Mouse (Mus musculus): Measurements from ENCODE around the gene Rassf7.
"Not testable (repeated sequence)": the region's sequence is repeated elsewhere in the genome, so short reads cannot be mapped to it uniquely, and the experiment has no call there.

Gene Rassf7

DNA sequence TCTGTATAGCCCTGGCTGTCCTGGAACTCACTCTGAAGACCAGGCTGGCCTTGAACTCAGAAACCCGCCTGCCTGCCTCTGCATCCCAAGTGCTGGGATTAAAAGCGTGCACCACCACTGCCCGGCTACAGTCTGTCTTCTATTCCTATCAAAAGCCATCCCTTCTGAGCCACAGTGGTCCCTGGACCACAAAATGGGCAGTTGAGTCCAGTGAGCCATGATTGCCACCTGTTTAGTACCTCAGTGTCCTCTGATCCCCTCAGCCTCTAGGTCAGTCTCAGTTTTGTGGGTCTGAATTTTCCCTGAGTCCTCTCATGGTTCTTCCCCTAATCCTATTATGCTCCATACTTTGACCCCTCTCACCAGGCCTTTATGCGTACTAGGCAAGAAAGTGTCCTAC lies 12.1 kb downstream of the Rassf7 start:
- DNase-seq, result no peak

DNA sequence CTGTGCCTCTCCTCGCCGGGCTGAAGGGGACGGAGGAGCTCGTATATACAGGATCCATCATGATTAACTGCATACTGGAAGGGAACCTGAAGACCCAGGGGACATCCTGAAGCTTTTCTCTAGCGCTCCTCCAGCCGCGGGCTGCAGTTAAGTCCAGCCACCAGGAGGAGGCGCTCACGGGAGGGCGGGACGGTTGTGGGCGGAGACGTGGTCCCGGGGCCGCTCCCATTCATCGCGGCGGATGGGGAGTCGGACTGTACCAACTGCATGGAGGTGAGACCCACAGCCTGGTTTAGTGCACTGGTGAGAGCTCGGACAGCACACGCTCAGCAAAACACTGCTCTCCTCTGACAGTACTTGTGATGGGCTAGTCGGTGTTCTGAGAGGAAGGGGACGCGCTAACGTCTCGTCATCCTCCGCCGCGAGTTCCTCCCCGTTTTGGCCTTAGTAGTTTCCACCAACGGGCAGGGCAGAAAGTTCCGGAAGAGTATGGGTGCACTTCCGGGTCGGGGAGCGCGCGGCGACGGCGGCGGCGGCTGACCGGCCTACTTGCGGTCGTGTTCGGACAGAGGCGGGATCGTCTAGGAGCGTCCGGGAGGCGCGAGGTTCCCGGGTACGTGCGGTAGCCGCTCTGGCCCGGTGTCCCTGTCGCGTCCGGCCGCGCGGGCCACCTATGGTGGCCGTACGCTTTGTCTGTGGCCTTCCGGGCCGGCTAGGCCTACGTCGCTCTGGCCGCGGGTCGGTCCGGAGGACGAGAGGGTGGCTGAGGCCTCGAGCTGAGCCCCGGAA lies 12.8 kb downstream of the Rassf7 start, which contains the start of gene Phrf1:
Phrf1 (plus strand) TSS at position 506 of the 789 bp plus-strand sequence.
- peak; percentile 96 for DNase-seq

DNA sequence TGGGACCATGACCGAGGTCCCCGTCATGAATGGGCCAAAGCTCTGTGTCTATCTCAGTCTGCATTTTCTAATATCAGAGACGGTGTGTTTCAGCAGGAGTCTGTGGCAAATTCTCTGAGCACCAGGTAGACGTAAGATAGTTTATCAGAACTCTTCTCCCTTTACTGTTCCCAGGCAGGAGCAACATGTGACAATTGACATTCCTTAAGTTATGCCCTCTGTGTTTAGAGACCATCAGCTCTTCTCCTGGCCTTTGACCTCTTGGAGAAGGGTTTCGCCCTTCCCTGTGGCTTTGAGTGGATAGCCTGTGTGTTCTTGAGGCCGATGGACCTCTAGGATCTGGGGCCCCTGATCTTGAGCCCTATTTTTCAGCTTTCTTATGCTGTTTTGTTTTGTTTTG lies 14.0 kb downstream of the Rassf7 start:
- no peak for DNase-seq

DNA sequence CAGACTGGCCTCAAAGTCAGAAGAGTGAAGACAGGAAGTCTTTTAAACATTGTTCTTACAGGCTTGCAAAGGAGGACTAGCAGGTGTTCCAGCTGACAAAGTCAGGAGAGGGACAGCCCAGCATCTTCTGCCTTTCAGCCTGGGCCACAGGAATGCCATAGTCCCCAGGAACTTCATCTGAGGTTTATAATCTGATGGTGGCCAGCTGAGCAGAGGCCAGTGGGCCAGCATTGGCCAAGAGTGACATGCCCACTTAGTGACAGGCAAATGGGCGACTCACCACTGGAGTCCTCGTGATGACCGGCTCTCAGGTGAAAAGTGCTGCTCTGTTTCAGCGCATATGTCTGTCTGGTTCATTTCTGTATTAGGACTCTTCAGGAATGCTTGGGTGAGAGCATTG lies 14.9 kb downstream of the Rassf7 start:
- DNase-seq, result no peak

DNA sequence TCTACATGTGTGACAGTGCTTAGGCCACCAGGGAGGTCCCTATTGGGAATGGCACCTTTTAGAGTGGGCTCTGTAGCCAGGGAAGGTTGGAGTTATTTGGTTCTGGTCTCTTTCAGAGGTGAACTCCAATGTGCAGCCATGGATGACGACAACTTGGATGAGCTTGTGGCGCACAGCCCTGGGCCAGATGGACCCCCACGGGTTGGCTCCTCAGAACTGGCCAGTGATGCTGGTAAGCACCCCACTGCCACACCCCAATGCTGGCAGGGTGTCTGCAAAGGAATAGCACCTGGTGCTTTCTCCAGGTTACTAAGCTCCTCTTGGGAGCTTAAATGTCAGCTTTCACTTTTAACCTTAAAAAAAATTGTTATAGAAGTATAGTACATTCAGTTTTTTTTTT lies 15.5 kb downstream of the Rassf7 start:
- DNase-seq, result no peak

DNA sequence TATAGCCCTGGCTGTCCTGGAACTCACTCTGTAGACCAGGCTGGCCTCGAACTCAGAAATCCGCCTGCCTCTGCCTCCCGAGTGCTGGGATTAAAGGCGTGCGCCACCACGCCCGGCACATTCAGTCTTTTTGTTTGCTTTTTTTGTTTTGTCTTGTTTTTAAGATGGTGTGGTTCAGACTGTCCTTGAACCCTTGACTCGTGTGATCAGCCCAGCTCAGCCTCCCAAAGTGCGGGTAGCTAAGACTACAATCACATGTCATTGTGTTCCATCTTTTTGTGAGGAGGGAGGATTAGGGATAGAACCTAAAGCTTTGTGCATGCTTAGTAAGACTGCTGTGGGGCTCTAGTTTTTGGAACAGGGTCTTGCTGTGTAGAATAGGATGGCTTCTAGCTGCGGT lies 15.9 kb downstream of the Rassf7 start:
- DNase-seq, result no peak

DNA sequence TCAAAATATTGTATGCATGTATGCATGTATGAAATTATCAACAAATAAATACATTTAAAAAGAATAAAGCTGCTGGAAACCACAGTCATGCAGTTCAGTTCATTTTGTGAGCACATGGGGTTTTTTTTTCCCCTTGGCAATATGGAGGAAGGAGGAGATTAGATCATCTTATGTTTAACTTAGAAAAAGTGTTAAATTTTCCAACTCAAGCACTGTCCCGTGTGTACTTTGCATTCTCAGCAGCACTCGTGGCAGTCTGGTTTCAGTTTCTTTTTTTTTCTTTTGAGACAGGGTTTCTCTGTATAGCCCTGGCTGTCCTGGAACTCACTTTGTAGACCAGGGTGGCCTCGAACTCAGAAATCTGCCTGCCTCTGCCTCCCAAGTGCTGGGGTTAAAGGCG lies 34.8 kb downstream of the Rassf7 start:
- DNase-seq, result not testable (repeated sequence)

DNA sequence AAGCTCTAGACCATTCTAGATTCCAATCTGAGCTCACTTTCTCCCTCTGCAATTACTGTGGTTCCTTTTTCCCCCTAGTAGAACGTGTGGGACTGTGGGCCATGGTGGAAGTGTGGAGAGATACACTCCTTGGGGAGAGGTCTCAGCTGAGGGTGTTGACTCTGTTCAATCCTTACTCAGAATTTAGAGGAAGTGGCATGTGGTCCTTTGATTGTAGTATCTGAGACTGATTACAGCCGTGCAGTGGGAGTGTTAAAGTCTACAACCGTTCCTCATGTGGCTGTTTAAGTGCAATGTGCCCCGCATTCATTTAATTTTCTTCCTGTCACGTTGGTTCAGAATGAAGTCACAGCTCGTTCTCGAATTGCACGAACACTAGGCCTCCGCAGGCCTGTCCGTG lies 40.5 kb downstream of the Rassf7 start:
- DNase-seq, result no peak

DNA sequence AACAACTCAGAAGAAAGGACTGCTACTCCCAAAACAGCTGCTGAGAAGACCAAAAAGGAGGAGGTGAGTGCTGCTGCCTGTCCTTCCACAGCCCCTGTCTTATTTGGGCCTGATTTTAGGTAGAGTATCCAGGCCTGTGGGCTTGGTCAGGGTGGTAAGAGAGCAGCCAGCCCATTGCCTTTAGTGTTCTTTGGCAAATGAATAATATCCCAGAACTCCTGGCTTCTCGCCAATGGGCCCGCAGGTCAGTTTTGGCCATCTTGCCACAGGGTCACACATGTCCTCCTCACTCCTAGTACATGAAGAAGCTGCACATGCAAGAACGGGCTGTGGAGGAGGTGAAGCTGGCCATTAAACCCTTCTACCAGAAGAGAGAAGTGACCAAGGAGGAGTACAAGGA lies 45.8 kb downstream of the Rassf7 start:
- no peak for DNase-seq

DNA sequence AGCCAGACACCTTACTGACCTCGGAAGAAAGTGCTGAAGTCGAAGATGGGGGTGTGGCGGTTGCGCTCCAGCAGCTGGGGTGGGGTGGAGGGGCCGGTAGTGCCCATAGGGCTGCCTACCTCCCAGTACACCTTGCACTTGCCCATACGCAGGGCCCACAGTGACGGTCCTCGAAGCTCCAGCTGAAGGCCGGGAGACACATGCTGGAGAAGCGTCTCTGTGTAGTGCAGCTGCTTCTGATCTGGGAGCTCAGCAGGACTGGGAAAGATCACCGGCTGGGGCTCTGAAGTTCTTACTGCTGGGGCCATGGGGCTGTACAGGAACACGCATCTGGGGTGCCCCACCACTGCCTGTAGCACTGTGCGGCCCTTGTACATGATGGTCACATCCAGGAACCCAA lies 48.0 kb downstream of the Rassf7 start:
- DNase-seq, result no peak

DNA sequence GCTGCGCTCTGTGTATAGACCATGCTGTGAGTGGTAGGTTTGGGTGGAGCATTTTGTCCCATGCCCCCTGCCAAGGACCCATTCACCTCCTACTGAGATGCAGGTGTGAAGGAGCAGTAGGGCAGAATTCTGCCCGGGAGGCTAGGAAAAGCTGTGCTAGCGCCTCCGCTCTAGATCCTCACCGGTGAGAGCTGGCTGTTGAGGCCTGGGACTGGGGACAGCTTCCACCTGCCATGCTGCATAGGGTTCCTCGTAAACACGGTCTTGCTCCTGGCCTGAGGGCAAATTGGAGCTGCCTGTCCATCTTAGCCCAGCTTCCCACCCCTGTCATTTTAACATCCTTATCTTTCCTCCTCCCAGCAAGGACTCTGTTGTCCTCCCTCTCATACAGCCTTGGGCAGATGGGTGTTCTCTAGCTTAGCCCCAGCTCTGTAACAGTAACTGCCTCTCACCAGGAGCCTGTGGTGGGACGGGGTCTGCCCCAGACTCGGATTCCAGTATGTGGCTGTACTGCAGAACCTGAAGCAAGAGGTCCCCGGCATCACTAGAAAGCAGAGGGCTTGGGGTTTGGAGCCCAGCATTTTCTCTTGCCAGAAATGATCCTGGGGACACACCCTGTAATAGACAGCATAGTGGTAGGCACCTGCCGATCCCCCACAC lies 48.5 kb downstream of the Rassf7 start:
- no peak for DNase-seq

DNA sequence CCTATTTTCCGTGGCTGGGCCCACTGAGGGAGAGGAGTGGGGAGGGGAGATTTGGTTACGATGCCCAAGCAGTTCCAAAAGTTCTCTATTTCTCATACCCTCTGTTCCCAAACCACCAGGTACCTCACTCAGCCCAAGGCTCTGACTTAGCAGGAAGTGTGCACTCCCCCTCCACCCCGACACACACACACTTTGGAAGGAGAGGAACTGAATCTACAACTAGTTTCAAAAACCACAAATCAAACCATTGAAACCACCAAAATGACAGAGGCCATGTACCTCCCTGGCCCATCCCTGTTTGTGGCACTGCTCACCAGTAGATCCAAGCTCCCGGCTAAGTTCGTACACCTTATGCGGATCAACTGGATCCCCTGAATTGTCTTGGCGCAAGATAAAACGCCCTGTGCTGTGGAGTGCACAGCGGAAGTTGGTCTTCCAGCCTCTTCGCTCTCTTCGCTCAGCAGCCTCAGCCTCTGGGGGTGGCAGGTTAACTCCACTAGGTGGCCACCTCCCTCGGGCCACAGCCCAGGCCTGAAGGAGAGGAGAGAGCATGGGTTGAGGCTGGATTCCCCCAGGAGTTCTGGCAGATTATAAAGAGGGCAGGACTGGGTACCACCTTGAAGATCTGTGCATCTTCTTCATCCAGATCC lies 49.2 kb downstream of the Rassf7 start:
- no peak for DNase-seq

DNA sequence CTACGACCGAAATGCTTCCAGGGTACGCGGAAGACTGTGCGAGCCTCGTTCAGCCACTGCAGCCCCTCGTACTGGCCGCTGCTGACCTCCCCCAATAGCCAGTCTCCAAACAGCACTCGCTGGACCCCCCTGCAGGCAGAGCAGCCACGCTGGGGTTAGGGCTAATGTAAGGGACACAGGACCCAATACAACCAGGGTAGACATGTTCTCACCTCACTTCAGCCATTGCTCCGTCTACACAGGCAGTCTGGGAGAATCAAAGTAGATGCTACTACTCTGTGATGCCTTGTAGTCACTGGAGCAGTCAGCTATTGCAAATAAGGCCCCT lies 49.7 kb downstream of the Rassf7 start:
- no peak for DNase-seq

DNA sequence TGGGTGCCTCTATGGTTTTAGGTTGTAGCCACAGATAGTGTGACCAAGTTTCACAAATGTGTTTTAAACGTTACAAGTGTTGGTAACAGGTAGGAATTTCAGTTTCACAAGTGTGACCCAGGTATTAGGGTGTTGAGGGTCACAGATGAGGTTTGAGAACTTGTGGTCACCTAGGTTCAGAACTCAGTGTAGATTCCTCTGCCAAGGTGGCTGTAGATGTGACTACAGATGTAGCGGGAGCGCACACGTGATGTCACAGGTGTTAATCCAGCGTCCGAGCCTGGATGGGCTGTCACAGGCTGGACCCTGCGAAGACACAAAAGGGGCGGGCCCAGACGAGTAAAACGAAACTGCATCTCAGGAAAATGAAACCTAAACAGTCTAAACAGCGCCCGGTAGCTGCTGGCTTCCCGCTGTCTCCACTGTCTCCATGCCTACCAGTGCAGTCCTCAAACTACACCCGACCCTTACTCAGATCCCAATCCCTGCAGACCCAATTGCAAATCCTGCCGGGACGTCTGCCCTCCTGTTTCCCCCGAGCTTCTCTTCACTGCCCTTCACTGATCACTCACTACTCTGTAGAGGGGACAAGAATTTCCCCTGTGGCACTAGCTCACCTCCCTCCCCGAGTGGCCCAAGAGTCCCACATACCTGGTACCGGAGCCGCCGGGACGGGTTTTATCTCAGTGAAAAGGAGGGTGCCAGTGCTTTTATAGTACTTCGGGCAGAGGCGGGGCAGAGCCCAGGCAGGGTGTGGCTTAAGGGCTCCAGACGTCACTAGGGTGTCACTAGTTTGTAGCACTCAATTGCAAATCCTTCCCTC lies 50.3 kb downstream of the Rassf7 start, which contains the start of gene Irf7:
Irf7 (minus strand) TSS at position 743 of the 823 bp plus-strand sequence.
- peak; percentile 30 for DNase-seq

Measured in cerebellum, adult 8-10 months (tissue).